Mouse (Mus musculus) heart, postnatal 36 days (tissue): ENCODE data around the gene P2rx1. TPM values are rescaled to one million over a fixed set of nuclear protein-coding genes. Genes with fewer than 3 reads are reported as not detected.

Source experiments
- DNase-seq, 2 experiments: peaks; one replicate each; pipeline ENCODE4 v3.0.0; 2021 to 2022
- intact Hi-C: fragments of 180-260 bp; cut with DNase I; formaldehyde crosslinking; loops from one replicate; pipeline ENCODE4 v1.15.1; 2025
- total RNA-seq, 2 experiments: library from RNA; stranded (reverse); gene quantifications; 2 replicates each; pipeline ENCODE4 v1.2.3; 2021

Gene P2rx1
- total RNA-seq, 2 experiments from 2014 or later, result 0.33 to 0.38 TPM

GRCm38 (mm10) chr11:72986745-72987144 is 12.2 kb upstream of the P2rx1 start:
- no peak for DNase-seq
- intact Hi-C loops, result no loop called here

GRCm38 (mm10) chr11:72987234-72987633 is 11.7 kb upstream of the P2rx1 start:
- intact Hi-C loops, result no loop called here
- DNase-seq, result no peak

GRCm38 (mm10) chr11:72987807-72988206 is 11.1 kb upstream of the P2rx1 start:
- intact Hi-C loops, result no loop called here
- DNase-seq, result no peak

GRCm38 (mm10) chr11:72989044-72989443 is 9.9 kb upstream of the P2rx1 start:
- intact Hi-C loops, result no loop called here
- no peak for DNase-seq

- intact Hi-C loops, result loop anchor here (5.0 kb wide), 1 partner anchor 598 kb away; no protein-coding TSS in a partner anchor
- no peak for DNase-seq
Observed at GRCm38 (mm10) chr11:72990688-72991087, 8.2 kb upstream of the P2rx1 start.

GRCm38 (mm10) chr11:72991961-72992360 is 6.9 kb upstream of the P2rx1 start:
- intact Hi-C loops, result loop anchor here (5.0 kb wide), 1 partner anchor 600 kb away; no protein-coding TSS in a partner anchor
- peak in 1 of 2 experiments; percentile 29 for DNase-seq

GRCm38 (mm10) chr11:72996346-72996745 is 2.6 kb upstream of the P2rx1 start:
- no peak for DNase-seq
- intact Hi-C loops, result no loop called here

GRCm38 (mm10) chr11:72996781-72997180 is 2.1 kb upstream of the P2rx1 start:
- intact Hi-C loops, result no loop called here
- DNase-seq, result no peak

- intact Hi-C loops, result no loop called here
- no peak for DNase-seq
Observed at GRCm38 (mm10) chr11:72997529-72998326, 1.2 kb upstream of the P2rx1 start.

GRCm38 (mm10) chr11:73001029-73001428 is 2.1 kb downstream of the P2rx1 start:
- intact Hi-C loops, result loop anchor here (1.0 to 2.0 kb wide), 2 partner anchors 40 to 75 kb away; partner anchors contain the start of gene Atp2a3
- DNase-seq, result peak; percentile 77 to 79

- intact Hi-C loops, result loop anchor here (1.0 to 5.0 kb wide), 4 partner anchors 33 to 1366 kb away; no protein-coding TSS in a partner anchor
- DNase-seq, result peak; percentile 63 to 67
Observed at GRCm38 (mm10) chr11:73006377-73006776, 7.5 kb downstream of the P2rx1 start.

GRCm38 (mm10) chr11:73007113-73007512 is 8.2 kb downstream of the P2rx1 start:
- no peak for DNase-seq
- intact Hi-C loops, result loop anchor here (2.0 to 5.0 kb wide), 2 partner anchors 100 to 1365 kb away; no protein-coding TSS in a partner anchor

- intact Hi-C loops, result loop anchor here (2.0 to 5.0 kb wide), 2 partner anchors 99 to 1364 kb away; no protein-coding TSS in a partner anchor
- peak in 1 of 2 experiments; percentile 68 for DNase-seq
Observed at GRCm38 (mm10) chr11:73007698-73008481, 9.0 kb downstream of the P2rx1 start.

- no peak for DNase-seq
- intact Hi-C loops, result loop anchor here (5.0 kb wide), 1 partner anchor 1363 kb away; no protein-coding TSS in a partner anchor
Observed at GRCm38 (mm10) chr11:73008826-73009225, 9.9 kb downstream of the P2rx1 start.

GRCm38 (mm10) chr11:73009531-73010274 is 10.8 kb downstream of the P2rx1 start:
- no peak for DNase-seq
- intact Hi-C loops, result loop anchor here (5.0 kb wide), 1 partner anchor 1363 kb away; no protein-coding TSS in a partner anchor

GRCm38 (mm10) chr11:73013981-73014380 is 15.1 kb downstream of the P2rx1 start:
- DNase-seq, result no peak
- intact Hi-C loops, result no loop called here

GRCm38 (mm10) chr11:73014831-73015344 is 16.0 kb downstream of the P2rx1 start:
- no peak for DNase-seq
- intact Hi-C loops, result no loop called here

GRCm38 (mm10) chr11:73015391-73016102 is 16.6 kb downstream of the P2rx1 start:
- intact Hi-C loops, result no loop called here

GRCm38 (mm10) chr11:73016103-73016420 is 17.2 kb downstream of the P2rx1 start:
- intact Hi-C loops, result no loop called here
- DNase-seq, result no peak

More at GRCm38 (mm10) chr11:73015391-73016102, 16.6 kb downstream of the P2rx1 start:
- DNase-seq, result peak; percentile 58
